Mouse (Mus musculus) small intestine, adult 2 months (tissue): ENCODE data around the gene Apoc2. TPM values are rescaled to one million over a fixed set of nuclear protein-coding genes. Genes with fewer than 3 reads are reported as not detected.

ENCODE experiments used
- H3K27ac ChIP-seq: fragments of 200-500 bp; 2 replicates; pipeline ENCODE4 v1.5.1; 2012; ENCODE audit warnings: low read depth, low read length, control low read depth, inconsistent platforms; ENCODE audit not compliant: insufficient read depth
- H3K27me3 ChIP-seq: fragments of 200-500 bp; 2 replicates; pipeline ENCODE4 v1.6.1; 2012; ENCODE audit warnings: mild to moderate bottlenecking, moderate library complexity, low read length, inconsistent platforms; ENCODE audit not compliant: control insufficient read depth, insufficient read depth
- H3K36me3 ChIP-seq: fragments of 200-500 bp; 2 replicates; pipeline ENCODE4 v1.6.1; 2012; ENCODE audit warnings: mild to moderate bottlenecking, low read length, control low read depth, inconsistent platforms; ENCODE audit not compliant: control insufficient read depth, insufficient read depth
- H3K4me1 ChIP-seq: fragments of 200-500 bp; 2 replicates; pipeline ENCODE4 v1.6.1; 2012; ENCODE audit warnings: low read length, inconsistent platforms, mixed read lengths; ENCODE audit not compliant: control insufficient read depth, insufficient read depth, insufficient read length
- H3K4me3 ChIP-seq: fragments of 200-500 bp; 2 replicates; pipeline ENCODE4 v1.5.1; 2012; ENCODE audit warnings: low read depth, mild to moderate bottlenecking, control low read depth, inconsistent platforms, low read length, moderate library complexity
- CTCF ChIP-seq: fragments of 200-500 bp; IDR thresholded peaks from 2 replicates; pipeline ENCODE4 v1.5.1; 2012; ENCODE audit warnings: low read depth, mild to moderate bottlenecking, control low read depth, inconsistent platforms, low read length, moderate library complexity, mixed read lengths; ENCODE audit not compliant: insufficient replicate concordance, insufficient read length; ENCODE audit errors: extremely low read depth
- POLR2A ChIP-seq: fragments of 200-500 bp; IDR thresholded peaks from 2 replicates; pipeline ENCODE4 v1.6.1; 2012; ENCODE audit warnings: low read depth, mild to moderate bottlenecking, control low read depth, inconsistent platforms, low read length, moderate library complexity
- WGBS: fragments of 180-500 bp; shearing (Covaris S2); methylation state at CpG from one replicate; pipeline ENCODE4 v1.1.7; 2018; 5-methylcytosine and 5-hydroxymethylcytosine counted together
- polyA plus RNA-seq: library from polyadenylated mRNA; depleted of rRNA; stranded (reverse); fragments of >200 nt; gene quantifications from 2 replicates; pipeline ENCODE4 v1.2.3, GENCODE M21; 2012

Gene Apoc2
- polyA plus RNA-seq, 1 experiment: 1,337 TPM

- no peaks in the 10 kb centered on the region for H3K27me3 ChIP-seq
- peaks cover 15% of the 10 kb centered on the region; the same call in 1 of the 2 replicates for H3K36me3 ChIP-seq
- no peak for TF ChIP-seq CTCF
- 36% methylated on average over 20 of the region's 20 CpGs for WGBS
- H3K4me3 ChIP-seq: peak within 1 kb of the TSS; percentile 36
- 0 out of 2 replicates have a peak within 1 kb of the TSS, but pooled peaks have one; percentile 31 for H3K27ac ChIP-seq
- H3K4me1 ChIP-seq: peaks cover 24% of the 10 kb centered on the region
Measured at GRCm38 (mm10) chr7:19698907-19699826, 21.4 kb upstream of the Apoc2 start, which contains the start of gene Apoe. TSS of gene Apoe (minus strand) at chr7:19699188.

GRCm38 (mm10) chr7:19697949-19698906 is 20.5 kb upstream of the Apoc2 start:
- Histone ChIP-seq H3K36me3 (peaks cover 10% of the 10 kb centered on the region; the same call in 1 of the 2 replicates), H3K27me3 (no peaks in the 10 kb centered on the region), H3K4me1 (peaks cover 24% of the 10 kb centered on the region), H3K27ac (0 out of 2 replicates have a peak overlapping the region, but pooled peaks have one; percentile 20), H3K4me3 (peak overlapping the region; percentile 36)
- WGBS: 12% methylated on average over 28 of the region's 28 CpGs
- TF ChIP-seq POLR2A (no peak), CTCF (peak; percentile 19; the same call in 1 of the 2 replicates)

- no peak for TF ChIP-seq POLR2A
- no peak for TF ChIP-seq CTCF
- Histone ChIP-seq H3K27me3 (no peaks in the 10 kb centered on the region), H3K4me1 (peaks cover 27% of the 10 kb centered on the region), H3K4me3 (no peak overlapping the region; the same call in 1 of the 2 replicates), H3K27ac (no peak overlapping the region), H3K36me3 (no peaks in the 10 kb centered on the region)
- 95% methylated on average over 34 of the region's 34 CpGs for WGBS
Measured at GRCm38 (mm10) chr7:19696336-19696873, 18.7 kb upstream of the Apoc2 start.

GRCm38 (mm10) chr7:19695881-19696280 is 18.1 kb upstream of the Apoc2 start:
- Histone ChIP-seq H3K36me3 (no peaks in the 10 kb centered on the region), H3K27me3 (no peaks in the 10 kb centered on the region), H3K4me1 (peaks cover 26% of the 10 kb centered on the region), H3K27ac (no peak overlapping the region), H3K4me3 (no peak overlapping the region)
- 83% methylated on average over 6 of the region's 6 CpGs for WGBS
- TF ChIP-seq CTCF (no peak), POLR2A (no peak)

GRCm38 (mm10) chr7:19695213-19695594 is 17.5 kb upstream of the Apoc2 start:
- Histone ChIP-seq H3K36me3 (no peaks in the 10 kb centered on the region), H3K27me3 (no peaks in the 10 kb centered on the region), H3K27ac (0 out of 2 replicates have a peak overlapping the region, but pooled peaks have one; percentile 8), H3K4me3 (no peak overlapping the region), H3K4me1 (peaks cover 19% of the 10 kb centered on the region)
- TF ChIP-seq POLR2A (no peak), CTCF (no peak)
- WGBS: 9% methylated on average over 8 of the region's 8 CpGs

- Histone ChIP-seq H3K4me3 (no peak overlapping the region), H3K4me1 (peaks cover 18% of the 10 kb centered on the region), H3K27ac (0 out of 2 replicates have a peak overlapping the region, but pooled peaks have one; percentile 8), H3K36me3 (no peaks in the 10 kb centered on the region), H3K27me3 (no peaks in the 10 kb centered on the region)
- TF ChIP-seq CTCF: no peak
- no peak for TF ChIP-seq POLR2A
- WGBS: 45% methylated on average over 10 of the region's 10 CpGs
Measured at GRCm38 (mm10) chr7:19694336-19695212, 16.8 kb upstream of the Apoc2 start.
